Mouse (Mus musculus) hindbrain, embryonic 15.5 days (tissue): ENCODE results near the gene Ppara. TPM values are rescaled to one million over a fixed set of nuclear protein-coding genes. Genes with fewer than 3 reads are reported as not detected.

ENCODE experiments used
- ATAC-seq: fragments of 200-750 bp; cut with Nextera tagmentation; 2 replicates; pipeline ENCODE4 v1.8.0; 2017; ENCODE audit warnings: low read depth, moderate number of reproducible peaks, moderate TSS enrichment; ENCODE audit not compliant: low FRiP score
- H3K27ac ChIP-seq: fragments of 300-500 bp; sonication (generic); replicated peaks from 2 replicates; pipeline ENCODE4 v1.5.1; 2015; ENCODE audit warnings: mild to moderate bottlenecking, inconsistent platforms
- H3K27me3 ChIP-seq: fragments of 300-500 bp; sonication (generic); 2 replicates; pipeline ENCODE4 v1.6.1; 2015; ENCODE audit warnings: control low read depth, inconsistent platforms
- H3K36me3 ChIP-seq: fragments of 300-500 bp; sonication (generic); 2 replicates; pipeline ENCODE4 v1.6.1; 2015; ENCODE audit warnings: control low read depth, inconsistent platforms
- H3K4me1 ChIP-seq: fragments of 300-500 bp; sonication (generic); replicated peaks from 2 replicates; pipeline ENCODE4 v1.6.1; 2015; ENCODE audit warnings: control low read depth, inconsistent platforms
- H3K4me2 ChIP-seq: fragments of 300-500 bp; sonication (generic); 2 replicates; pipeline ENCODE4 v1.6.1; 2015; ENCODE audit warnings: moderate library complexity, mild to moderate bottlenecking, inconsistent platforms
- H3K4me3 ChIP-seq: fragments of 300-500 bp; sonication (generic); 2 replicates; pipeline ENCODE4 v1.5.1; 2015; ENCODE audit warnings: mild to moderate bottlenecking, inconsistent platforms
- H3K9ac ChIP-seq: fragments of 300-500 bp; sonication (generic); 2 replicates; pipeline ENCODE4 v1.6.1; 2015; ENCODE audit warnings: inconsistent platforms
- H3K9me3 ChIP-seq: fragments of 300-500 bp; sonication (generic); 2 replicates; pipeline ENCODE4 v1.6.1; 2016; ENCODE audit warnings: control low read depth, inconsistent platforms
- WGBS: fragments of 180-500 bp; shearing (Covaris S2); methylation state at CpG from one replicate; pipeline ENCODE4 v1.1.7; 2015; 5-methylcytosine and 5-hydroxymethylcytosine counted together
- polyA plus RNA-seq: library from polyadenylated mRNA; unstranded; fragments of >200 nt; fragmentation: Nextera tagmentation; extraction: Ambion mirVana; gene quantifications from 2 replicates; pipeline ENCODE4 v1.2.1, GENCODE M21; 2015

The Ppara gene
- polyA plus RNA-seq, 1 experiment from 2014 or later: 1.6 TPM

DNA sequence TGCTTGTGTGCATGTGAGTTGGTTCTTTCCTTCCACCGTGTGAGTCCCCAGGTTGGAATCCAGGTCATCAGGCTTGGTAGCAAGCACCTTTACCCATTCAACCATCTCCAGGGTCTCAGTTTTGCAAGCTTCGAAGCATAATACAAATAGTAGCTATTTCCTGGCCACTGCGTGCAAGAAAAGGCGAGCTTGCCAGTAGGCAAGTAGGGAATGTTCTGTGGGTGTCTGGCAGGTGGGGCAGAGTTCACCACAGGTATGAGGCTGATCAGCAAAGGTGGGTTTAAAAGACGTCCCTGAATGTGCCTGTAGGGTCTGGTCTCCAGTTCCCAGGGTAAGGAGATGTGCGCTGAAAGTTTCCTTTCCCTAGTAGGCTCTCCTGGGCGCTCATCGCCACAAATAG, 635 bp upstream of the Ppara start:
- H3K9me3 ChIP-seq: no peaks in the 10 kb centered on the region
- H3K27ac ChIP-seq: no peak overlapping the region
- H3K27me3 ChIP-seq: peaks cover 60% of the 10 kb centered on the region
- WGBS: 44% methylated on average over 8 of the region's 8 CpGs
- H3K4me1 ChIP-seq: peaks cover 17% of the 10 kb centered on the region
- H3K4me2 ChIP-seq: peak overlapping the region; percentile 69
- no peak for ATAC-seq
- H3K4me3 ChIP-seq: peak overlapping the region; percentile 52; the same call in 1 of the 2 replicates
- H3K9ac ChIP-seq: no peak overlapping the region
- H3K36me3 ChIP-seq: no peaks in the 10 kb centered on the region

DNA sequence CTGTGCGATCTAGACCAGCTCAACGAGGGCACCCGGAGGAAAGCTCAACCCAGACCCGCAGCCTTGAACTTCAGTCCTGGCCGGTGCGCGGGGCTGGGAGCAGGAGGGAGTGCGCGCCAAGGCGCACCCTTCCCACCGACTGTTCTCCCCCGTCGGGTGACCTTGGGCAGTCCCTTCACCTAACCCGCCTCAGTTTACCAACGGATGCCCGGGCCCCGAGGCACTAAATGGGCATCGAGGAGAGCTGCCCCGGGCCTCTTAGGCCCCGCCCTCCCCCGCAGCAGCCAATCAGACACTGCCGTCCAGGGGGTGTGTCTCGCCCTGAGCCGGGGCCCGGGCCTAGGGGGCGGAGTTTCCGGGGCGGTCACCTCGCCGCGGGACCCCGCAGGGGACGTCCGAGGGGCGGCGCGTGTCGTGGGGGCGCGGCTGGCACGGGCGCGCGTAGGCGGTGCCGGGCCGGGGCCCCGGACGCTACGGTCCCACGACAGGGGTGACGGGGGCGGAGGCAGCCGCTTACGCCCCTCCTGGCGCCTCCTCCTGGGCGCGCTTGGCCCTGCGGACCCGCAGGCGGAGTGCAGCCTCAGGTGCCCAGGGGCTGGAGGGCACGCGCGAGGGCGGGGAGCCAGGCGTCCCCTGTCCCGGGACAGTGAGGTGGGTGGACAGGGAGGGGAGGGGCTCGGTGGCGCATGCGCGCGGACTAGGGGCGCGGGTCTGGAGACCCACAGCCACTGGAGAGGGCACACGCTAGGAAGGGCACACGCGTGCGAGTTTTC, 466 bp downstream of the Ppara start:
- Histone ChIP-seq H3K4me3 (peak overlapping the region; percentile 52), H3K27me3 (peaks cover 60% of the 10 kb centered on the region), H3K9ac (peak overlapping the region; percentile 18), H3K27ac (no peak overlapping the region), H3K4me2 (peak overlapping the region; percentile 69), H3K9me3 (no peaks in the 10 kb centered on the region), H3K36me3 (no peaks in the 10 kb centered on the region), H3K4me1 (peaks cover 17% of the 10 kb centered on the region)
- peak; percentile 91 for ATAC-seq
- under 1% methylated on average over 59 of the region's 78 CpGs for WGBS

DNA sequence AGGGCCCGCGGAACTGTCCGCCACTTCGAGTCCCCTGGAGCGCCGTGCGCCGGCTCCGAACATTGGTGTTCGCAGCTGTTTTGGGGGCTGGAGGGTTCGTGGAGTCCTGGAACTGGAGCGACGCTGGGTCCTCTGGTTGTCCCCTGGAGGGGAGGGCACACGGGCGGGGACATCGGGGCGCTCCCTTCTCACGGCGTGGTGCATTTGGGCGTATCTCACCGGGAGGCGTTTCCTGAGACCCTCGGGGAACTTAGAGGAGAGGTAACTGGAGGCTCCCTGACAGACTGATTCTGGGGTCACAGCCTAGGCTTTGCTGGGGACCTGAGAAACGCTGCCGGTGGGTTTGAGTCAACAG, 1.0 kb downstream of the Ppara start:
- H3K9ac ChIP-seq: peak overlapping the region; percentile 18
- no peaks in the 10 kb centered on the region for H3K9me3 ChIP-seq
- no peaks in the 10 kb centered on the region for H3K36me3 ChIP-seq
- peak overlapping the region; percentile 52 for H3K4me3 ChIP-seq
- peaks cover 60% of the 10 kb centered on the region for H3K27me3 ChIP-seq
- peak; percentile 52 for ATAC-seq
- under 1% methylated on average over 25 of the region's 25 CpGs for WGBS
- H3K27ac ChIP-seq: no peak overlapping the region
- peaks cover 17% of the 10 kb centered on the region for H3K4me1 ChIP-seq
- peak overlapping the region; percentile 69 for H3K4me2 ChIP-seq

- peaks cover 17% of the 10 kb centered on the region for H3K4me1 ChIP-seq
- no peak overlapping the region for H3K9ac ChIP-seq
- peaks cover 60% of the 10 kb centered on the region for H3K27me3 ChIP-seq
- H3K9me3 ChIP-seq: no peaks in the 10 kb centered on the region
- no peaks in the 10 kb centered on the region for H3K36me3 ChIP-seq
- 59% methylated on average over 10 of the region's 10 CpGs for whole genome bisulfite sequencing
- H3K27ac ChIP-seq: no peak overlapping the region
- H3K4me3 ChIP-seq: no peak overlapping the region
- peak overlapping the region; percentile 69; the same call in 1 of the 2 replicates for H3K4me2 ChIP-seq
- ATAC-seq: no peak
These were observed 1.7 kb downstream of the Ppara start for GRCm38 (mm10) chr15:85736506-85736905.

- Histone ChIP-seq H3K4me3 (no peak overlapping the region), H3K36me3 (no peaks in the 10 kb centered on the region), H3K9me3 (no peaks in the 10 kb centered on the region)
These were observed 3.6 kb downstream of the Ppara start for GRCm38 (mm10) chr15:85738416-85738815.

GRCm38 (mm10) chr15:85738939-85739338, 4.2 kb downstream of the Ppara start:
- Histone ChIP-seq H3K9me3 (no peaks in the 10 kb centered on the region), H3K4me3 (no peak overlapping the region), H3K27ac (no peak overlapping the region), H3K27me3 (peaks cover 40% of the 10 kb centered on the region), H3K36me3 (no peaks in the 10 kb centered on the region), H3K9ac (no peak overlapping the region), H3K4me1 (peaks cover 17% of the 10 kb centered on the region), H3K4me2 (no peak overlapping the region)
- WGBS: 79% methylated on average over 5 of the region's 5 CpGs
- ATAC-seq: no peak

More at GRCm38 (mm10) chr15:85738416-85738815, 3.6 kb downstream of the Ppara start:
- peaks cover 17% of the 10 kb centered on the region for H3K4me1 ChIP-seq
- no peak overlapping the region for H3K9ac ChIP-seq
- 83% methylated on average over 3 of the region's 3 CpGs for WGBS
- no peak for ATAC-seq
- H3K27me3 ChIP-seq: peaks cover 45% of the 10 kb centered on the region
- no peak overlapping the region for H3K4me2 ChIP-seq
- H3K27ac ChIP-seq: no peak overlapping the region

GRCm38 (mm10) chr15:85742608-85743007, 7.8 kb downstream of the Ppara start:
- H3K36me3 ChIP-seq: no peaks in the 10 kb centered on the region
- no peak overlapping the region for H3K4me3 ChIP-seq
- ATAC-seq: no peak
- no peak overlapping the region for H3K9ac ChIP-seq
- 87% methylated on average over 9 of the region's 9 CpGs for WGBS
- H3K4me1 ChIP-seq: no peaks in the 10 kb centered on the region
- H3K27me3 ChIP-seq: peaks cover 5% of the 10 kb centered on the region
- no peaks in the 10 kb centered on the region for H3K9me3 ChIP-seq
- H3K4me2 ChIP-seq: no peak overlapping the region
- no peak overlapping the region for H3K27ac ChIP-seq

DNA sequence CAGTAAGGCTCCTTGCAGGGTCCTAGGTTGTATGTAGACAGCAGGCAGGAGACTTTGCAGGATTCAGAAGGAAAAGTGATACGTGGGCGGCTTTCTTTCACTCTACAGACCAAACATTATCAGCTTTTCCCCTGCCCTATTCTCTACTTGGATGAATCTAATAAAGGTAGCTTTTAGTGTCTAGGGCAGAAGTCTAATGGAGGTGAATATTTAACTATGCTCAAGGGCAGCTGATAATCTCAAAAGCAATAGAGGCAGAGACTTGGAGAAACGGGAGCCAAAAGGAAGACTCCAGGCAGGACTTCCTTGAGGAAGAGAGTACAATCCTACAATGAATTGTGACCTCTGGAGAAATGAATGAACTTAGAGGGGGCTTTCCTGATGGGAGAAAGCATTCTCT, 9.2 kb downstream of the Ppara start:
- Histone ChIP-seq H3K9ac (no peak overlapping the region), H3K27me3 (0 out of 2 replicates have a peak, but pooled peaks cover 1% of the 10 kb centered on the region), H3K4me2 (no peak overlapping the region), H3K36me3 (no peaks in the 10 kb centered on the region), H3K9me3 (no peaks in the 10 kb centered on the region), H3K4me3 (no peak overlapping the region), H3K4me1 (no peaks in the 10 kb centered on the region), H3K27ac (no peak overlapping the region)
- ATAC-seq: no peak
- 70% methylated on average over 3 of the region's 3 CpGs for WGBS

DNA sequence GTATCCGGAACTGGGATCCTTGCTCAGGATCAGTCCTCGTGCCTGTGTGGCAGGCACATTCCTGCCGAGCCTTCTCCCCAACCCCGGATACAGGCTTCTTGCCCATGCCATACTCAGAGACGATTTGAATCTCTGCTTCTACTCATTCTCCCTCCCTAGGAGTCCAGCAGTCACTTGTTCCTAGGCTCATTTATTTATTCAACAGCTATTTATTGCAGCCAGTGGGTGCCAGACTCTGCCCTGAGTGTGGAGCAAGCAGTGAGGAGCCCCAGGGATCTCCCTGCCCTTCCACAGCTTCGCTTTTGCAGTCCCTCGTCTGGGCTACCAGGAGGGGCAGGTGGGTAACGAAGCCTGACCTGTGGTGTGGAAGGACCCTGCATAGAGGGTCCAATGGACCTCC, 11.4 kb downstream of the Ppara start:
- Histone ChIP-seq H3K27ac (no peak overlapping the region), H3K4me3 (no peak overlapping the region), H3K27me3 (no peaks in the 10 kb centered on the region), H3K9me3 (no peaks in the 10 kb centered on the region), H3K9ac (no peak overlapping the region), H3K4me2 (no peak overlapping the region), H3K4me1 (no peaks in the 10 kb centered on the region), H3K36me3 (no peaks in the 10 kb centered on the region)
- 68% methylated on average over 8 of the region's 8 CpGs for WGBS
- no peak for ATAC-seq

GRCm38 (mm10) chr15:85746671-85747070, 11.9 kb downstream of the Ppara start:
- 89% methylated on average over 13 of the region's 13 CpGs for WGBS
- H3K27me3 ChIP-seq: no peaks in the 10 kb centered on the region

DNA sequence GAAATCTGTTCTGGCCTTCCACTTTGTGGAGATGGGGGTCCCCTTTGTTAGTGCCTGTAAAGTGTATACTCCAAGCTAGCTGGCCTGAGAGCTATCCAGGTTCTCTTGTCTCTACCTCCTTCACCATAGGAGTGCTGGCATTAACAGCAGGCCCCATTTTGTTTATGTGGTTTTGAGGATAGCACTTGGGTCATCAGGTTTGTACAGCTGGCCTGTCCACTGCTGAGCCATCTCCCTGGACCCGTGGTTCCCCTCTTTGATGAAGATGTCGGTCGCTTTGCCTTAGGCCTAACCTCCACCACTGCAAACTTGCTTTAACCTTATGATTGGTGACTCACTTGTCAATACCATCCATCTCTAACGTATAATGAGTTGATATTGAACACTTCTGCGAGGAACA, 13.2 kb downstream of the Ppara start:
- no peak for ATAC-seq
- no peak overlapping the region for H3K27ac ChIP-seq
- H3K4me1 ChIP-seq: no peaks in the 10 kb centered on the region
- peaks cover 2% of the 10 kb centered on the region; the same call in 1 of the 2 replicates for H3K9me3 ChIP-seq
- 93% methylated on average over 5 of the region's 5 CpGs for WGBS
- H3K4me2 ChIP-seq: no peak overlapping the region
- no peaks in the 10 kb centered on the region for H3K27me3 ChIP-seq
- H3K9ac ChIP-seq: no peak overlapping the region
- no peaks in the 10 kb centered on the region for H3K36me3 ChIP-seq
- no peak overlapping the region for H3K4me3 ChIP-seq

More at GRCm38 (mm10) chr15:85746671-85747070, 11.9 kb downstream of the Ppara start:
- no peak overlapping the region for H3K4me3 ChIP-seq
- no peak overlapping the region for H3K9ac ChIP-seq
- H3K4me2 ChIP-seq: no peak overlapping the region
- ATAC-seq: no peak
- H3K36me3 ChIP-seq: no peaks in the 10 kb centered on the region
- H3K4me1 ChIP-seq: no peaks in the 10 kb centered on the region
- H3K27ac ChIP-seq: no peak overlapping the region
- peaks cover 2% of the 10 kb centered on the region; the same call in 1 of the 2 replicates for H3K9me3 ChIP-seq

DNA sequence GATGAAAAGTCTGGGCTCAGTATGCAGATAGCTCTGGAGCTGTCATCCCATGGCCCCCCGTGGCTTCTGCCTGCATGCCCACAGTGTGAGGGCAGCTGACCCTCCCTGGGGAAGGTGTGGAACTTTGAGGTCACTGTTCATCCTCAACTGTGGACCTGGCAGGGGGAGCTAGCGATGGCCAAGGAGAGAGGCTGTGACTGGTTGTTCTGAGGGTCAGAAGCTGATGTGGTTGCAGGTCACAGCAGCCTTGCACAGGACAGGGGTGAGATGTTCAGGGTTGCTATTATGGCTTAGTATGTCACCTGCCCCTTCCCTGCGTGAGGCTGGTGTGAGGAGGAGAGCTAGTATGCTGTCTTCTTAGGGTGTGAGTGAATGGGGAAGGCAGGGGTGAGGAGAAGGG, 13.7 kb downstream of the Ppara start:
- Histone ChIP-seq H3K9me3 (peaks cover 2% of the 10 kb centered on the region; the same call in 1 of the 2 replicates), H3K9ac (no peak overlapping the region), H3K27me3 (no peaks in the 10 kb centered on the region), H3K27ac (no peak overlapping the region), H3K4me3 (no peak overlapping the region), H3K4me1 (no peaks in the 10 kb centered on the region), H3K36me3 (no peaks in the 10 kb centered on the region), H3K4me2 (no peak overlapping the region)
- 78% methylated on average over 3 of the region's 3 CpGs for WGBS
- no peak for ATAC-seq
